Mouse (Mus musculus) layer of hippocampus, adult 18-20 months (tissue): ENCODE measurements at regions not wholly inside any gene's neighbourhood (a gene's known extent, or its start where the extent isn't known, plus 50 kb on each side); places are given as distances from the start of the nearest gene placed in this dataset.

Experiments used
- DNase-seq, 2 experiments: peaks; one replicate each; pipeline ENCODE4 v3.0.0; 2022; ENCODE audit warnings: low spot score in 2 of 2

DNA sequence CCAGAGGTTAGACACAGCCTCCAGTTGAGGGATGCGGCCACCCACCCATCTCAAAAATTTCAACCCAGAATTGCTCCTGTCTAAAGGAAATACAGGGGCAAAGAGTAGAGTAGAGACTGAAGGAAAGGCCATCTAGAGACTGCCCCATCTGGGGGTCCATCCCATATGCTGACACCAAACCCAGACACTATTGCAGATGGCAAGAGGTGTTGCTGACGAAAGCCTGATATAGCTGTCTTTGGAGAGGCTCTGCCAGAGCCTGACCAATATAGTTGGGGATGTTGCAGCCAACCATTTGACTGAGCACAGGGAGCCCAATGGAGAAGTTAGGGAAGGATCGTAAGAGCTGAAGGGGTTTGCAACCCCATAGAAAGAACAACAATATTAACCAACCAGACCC, 141.6 kb upstream of the Reg3b start:
- DNase-seq = no peak

DNA sequence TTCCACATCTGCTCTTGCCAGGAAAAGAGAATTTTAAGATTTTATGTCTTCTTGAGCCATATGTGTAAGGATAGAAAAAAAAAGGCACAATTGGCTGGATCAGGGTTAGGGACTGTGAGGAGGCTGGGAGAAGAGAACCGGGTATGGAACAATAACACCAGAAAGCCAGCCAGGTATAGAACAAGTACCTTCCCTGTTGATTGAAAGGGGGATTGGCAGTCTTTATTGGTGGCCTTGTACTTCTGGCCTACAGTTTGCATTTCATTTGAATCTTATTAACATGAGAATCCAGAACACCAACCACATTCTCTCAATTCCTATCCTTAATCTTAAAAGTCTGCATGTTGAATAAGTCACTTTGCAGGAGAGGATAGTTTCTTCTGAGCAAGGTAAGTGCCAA, 126.1 kb upstream of the Reg3b start:
- DNase-seq = no peak

DNA sequence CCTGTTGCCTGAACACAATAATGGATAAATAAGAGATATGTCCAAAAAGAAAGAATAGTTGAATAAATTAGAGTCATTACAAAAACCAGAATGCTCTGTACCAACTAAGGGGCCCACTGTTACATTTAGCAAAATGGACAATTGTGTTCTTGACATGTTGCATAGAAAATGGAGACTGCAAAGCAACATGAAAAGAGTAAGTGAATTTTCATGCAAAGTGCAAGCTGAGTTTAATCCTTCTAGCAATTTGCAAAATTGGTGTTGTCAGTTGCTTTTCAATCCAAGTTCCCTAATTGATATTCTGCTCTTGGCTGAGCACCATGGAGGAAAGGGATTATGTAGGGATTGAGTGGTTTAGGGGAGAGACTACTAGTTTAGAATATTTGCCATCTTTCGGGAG, 125.4 kb upstream of the Reg3b start:
- DNase-seq = no peak

GRCm38 (mm10) chr6:78250053-78250452, 120.4 kb upstream of the Reg3b start:
- DNase-seq = no peak

DNA sequence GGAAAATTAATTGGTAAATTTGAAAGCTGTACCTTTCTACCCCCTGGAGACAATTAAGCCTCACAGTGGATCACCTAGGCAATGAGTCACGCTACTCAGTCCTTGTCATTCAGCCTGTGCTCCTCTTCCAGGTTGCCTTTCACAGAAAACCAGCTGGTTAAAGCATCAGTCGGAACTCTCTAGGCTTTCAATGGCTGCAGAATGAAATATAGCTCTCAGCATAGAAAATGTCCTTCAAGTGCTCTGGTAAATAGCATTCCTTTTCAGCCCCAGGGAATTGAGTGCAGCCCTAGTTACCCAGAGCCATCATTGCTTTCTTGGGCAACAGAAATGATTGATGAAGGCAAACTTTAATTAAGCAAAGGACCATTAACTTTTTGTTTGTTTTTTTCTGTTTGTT, 119.9 kb upstream of the Reg3b start:
- no peak for DNase-seq

DNA sequence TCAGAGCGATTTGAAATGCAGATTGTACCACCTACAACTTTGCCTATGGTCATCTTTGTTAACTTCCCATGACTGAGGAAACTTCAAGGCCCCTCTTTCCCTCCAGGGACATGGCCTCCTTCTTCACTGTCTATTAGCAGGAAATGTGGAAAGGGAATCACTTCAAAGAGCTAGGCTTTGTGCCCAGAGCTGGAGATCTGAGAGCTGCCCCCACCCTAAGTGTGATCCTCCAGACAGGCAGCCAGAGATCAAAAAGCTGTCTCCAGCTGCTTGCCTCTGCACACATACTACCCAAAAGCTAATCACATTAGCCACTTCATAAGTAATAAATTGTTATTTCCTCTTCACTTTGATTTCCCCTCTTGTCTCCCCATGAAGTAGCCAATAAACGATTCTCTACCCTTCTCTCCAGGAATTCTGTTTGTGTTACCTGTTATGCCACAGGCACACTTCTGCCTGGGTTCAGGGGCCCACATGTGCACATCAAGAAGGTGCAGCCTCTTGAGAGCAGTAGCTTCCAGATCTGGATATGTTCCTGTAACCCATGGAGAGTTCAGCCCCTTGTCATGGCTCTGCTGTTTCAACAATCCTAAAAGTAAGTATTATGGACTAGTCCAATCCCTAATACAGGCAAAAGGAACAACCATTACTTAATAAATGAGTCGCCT, 98.4 kb upstream of the Reg3b start:
- DNase-seq = no peak

DNA sequence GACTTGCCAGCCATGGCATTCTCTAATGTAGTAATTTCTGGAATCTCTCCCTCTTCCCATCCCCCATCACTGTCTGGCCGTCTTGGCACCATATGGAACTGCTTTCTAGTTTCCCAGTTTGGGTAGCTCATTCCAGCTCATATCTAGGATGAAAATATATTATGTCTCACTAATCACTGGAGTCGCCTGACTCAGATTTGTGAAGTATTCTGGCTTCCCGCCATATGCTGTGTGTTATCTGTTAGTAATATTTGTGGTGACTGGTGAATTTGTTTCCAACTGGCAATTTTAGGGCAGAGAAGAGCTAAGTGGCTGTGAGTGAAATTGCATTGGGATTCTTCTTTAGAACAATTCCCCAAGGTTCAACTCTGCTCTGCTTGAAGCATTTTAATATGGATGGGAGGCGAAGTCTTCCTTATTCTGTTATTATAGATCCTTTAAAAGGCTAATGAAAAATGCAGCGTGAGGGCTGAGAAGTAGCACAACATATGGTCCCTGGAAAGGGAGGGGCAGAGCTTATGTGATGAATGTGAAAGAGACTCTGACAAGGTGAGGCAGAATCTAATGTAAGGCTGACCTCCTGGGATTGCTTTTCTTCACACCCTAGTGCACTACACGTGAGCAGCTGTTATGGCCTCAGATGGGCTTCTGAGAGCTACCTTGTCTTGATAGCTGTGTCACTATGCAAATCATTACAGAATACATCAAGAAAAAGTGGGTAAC, 92.3 kb upstream of the Reg3b start:
- peak; percentile 24 to 57 for DNase-seq

- peak; percentile 41 to 64 for DNase-seq
Observed at GRCm38 (mm10) chr6:78280541-78280940, 89.9 kb upstream of the Reg3b start.

GRCm38 (mm10) chr6:78294647-78295046, 75.8 kb upstream of the Reg3b start:
- DNase-seq = no peak

GRCm38 (mm10) chr6:78303187-78303740, 67.2 kb upstream of the Reg3b start:
- DNase-seq = no peak
